Mouse (Mus musculus): ENCODE measurements at regions not wholly inside any gene's neighbourhood (a gene's known extent, or its start where the extent isn't known, plus 50 kb on each side); places are given as distances from the start of the nearest gene placed in this dataset.

DNA sequence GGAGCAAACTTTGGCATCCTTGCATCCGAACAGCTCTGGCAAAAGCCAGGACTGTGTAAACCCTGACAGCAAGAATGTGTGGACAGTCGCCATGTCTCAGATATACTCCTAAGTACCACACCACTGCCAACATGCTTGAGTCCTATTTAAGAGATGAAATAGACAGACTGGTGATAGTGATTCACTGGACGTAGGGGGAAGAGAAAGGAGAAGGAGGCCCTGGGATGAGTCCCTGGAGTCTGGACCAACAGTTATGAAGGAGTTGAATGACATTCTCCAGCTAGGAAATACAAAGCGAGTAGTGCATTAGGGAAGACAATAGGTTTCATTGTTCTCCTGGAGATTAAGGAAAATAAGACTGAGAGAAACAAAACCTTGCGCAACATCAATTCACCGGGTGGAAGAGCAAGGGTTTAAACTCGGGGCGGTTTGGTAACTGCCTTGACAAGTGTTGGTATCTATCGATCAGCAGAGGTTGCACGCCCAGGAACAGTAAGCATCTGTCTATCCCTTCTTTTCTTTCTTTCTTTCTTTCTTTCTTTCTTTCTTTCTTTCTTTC is 54.3 kb upstream of the Nrbf2 start:
- CTCF ChIA-PET = no interaction called here

DNA sequence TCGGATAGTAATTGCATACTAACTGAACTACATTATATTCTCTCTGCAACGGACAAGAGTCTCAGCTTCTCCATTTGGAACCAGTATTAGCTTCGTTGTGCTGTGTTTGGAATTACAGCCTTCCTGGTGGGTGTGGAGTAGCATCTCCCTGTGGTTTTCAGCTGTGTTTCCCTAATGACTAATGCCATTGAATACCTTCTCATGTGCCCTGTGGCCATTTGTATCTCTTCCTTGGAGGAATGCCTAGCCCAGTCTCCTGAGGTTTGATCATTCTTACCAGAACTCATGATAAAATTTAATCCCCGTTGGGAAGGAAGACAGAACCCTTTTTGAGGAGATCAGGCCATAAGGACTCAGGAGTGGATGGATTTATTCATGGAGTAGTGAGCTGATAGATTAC is 59.6 kb upstream of the Nrbf2 start:
- CTCF ChIA-PET = no interaction called here

GRCm38 (mm10) chr10:67350956-67351355 is 65.9 kb upstream of the Nrbf2 start:
- CTCF ChIA-PET = interaction anchor here (0.7 kb wide), 1 partner anchor 11 kb away, joined by 5 read pairs; no protein-coding TSS in a partner anchor

GRCm38 (mm10) chr10:67360793-67361192 is 75.7 kb upstream of the Nrbf2 start:
- CTCF ChIA-PET = no interaction called here

- CTCF ChIA-PET = no interaction called here
Measured at GRCm38 (mm10) chr10:67361281-67361680, 76.2 kb upstream of the Nrbf2 start.

GRCm38 (mm10) chr10:67364595-67364994 is 79.5 kb upstream of the Nrbf2 start:
- CTCF ChIA-PET = interaction anchor here (0.7 kb wide), 1 partner anchor 458 kb away, joined by 8 read pairs; no protein-coding TSS in a partner anchor

DNA sequence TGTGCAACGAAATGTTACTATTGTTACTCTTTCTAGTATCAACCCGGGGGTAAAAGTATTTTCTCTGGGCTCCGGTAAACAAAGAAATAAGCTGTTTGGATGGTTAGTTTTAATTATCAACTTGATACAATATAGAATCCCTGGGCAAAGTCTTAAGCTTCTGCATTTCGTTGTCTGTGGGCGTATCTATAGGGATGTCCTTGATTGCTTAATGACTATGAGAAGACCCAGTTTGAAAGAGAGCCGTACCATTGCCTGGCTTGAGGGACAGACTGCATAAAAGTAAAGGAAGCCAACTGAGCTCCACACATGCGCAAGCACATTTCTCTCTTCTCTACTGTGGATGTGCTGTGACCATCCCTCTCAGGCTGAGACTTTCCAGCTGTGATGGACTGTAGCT is 80.1 kb upstream of the Nrbf2 start:
- CTCF ChIA-PET = interaction anchor here (0.7 kb wide), 1 partner anchor 459 kb away, joined by 8 read pairs; no protein-coding TSS in a partner anchor

DNA sequence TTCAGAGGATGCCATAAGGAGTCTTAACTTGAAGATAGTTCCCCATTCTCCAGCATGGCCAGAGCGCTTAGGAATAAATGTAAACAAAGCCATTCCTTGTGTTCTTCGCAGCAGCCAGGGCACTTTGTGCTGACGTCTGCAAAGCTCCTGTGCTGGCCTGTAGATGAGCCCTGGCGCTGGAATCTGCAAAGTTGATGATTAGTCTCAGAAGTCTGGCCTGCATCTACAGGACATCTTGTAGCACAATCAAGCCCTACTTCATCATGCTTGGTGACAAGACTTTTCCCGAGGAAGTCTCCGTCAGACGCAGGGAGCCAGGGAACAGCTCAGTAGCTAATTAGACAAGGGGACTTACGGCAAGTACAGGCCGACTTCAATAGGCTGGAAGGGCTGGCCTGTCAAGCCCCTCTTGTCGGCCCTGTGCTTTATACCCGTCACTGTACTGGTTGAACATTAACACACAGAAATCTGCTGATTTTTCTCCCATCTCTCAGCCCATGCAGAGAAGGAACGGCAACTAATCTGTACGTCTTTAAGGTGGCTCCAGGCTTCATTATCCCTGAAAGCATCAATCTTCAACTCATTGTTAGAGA is 87.6 kb upstream of the Nrbf2 start:
- CTCF ChIA-PET = no interaction called here

DNA sequence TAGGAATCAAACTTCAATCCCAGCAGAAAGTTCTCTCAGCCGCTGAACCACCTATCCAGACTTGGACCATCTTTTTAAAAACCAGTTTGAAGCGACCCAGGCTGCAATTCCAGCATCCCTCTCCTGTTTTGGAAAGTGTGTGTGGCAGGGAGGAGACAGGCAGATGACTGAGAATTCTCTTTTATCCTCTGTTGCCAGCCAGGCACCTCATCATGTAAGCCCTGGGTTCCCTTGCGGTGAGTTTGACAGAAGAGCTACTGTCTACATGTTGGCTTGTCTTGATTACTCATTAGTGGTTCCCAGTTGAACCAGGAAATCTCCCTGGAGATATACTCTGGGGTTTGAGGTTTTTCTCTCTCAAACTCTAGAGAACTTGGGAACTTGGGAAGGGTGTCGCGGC is 91.5 kb upstream of the Nrbf2 start:
- CTCF ChIA-PET = interaction anchor here (0.6 kb wide), 1 partner anchor 441 kb away, joined by 3 read pairs; no protein-coding TSS in a partner anchor

GRCm38 (mm10) chr10:67377643-67378223 is 92.6 kb upstream of the Nrbf2 start:
- CTCF ChIA-PET = no interaction called here

DNA sequence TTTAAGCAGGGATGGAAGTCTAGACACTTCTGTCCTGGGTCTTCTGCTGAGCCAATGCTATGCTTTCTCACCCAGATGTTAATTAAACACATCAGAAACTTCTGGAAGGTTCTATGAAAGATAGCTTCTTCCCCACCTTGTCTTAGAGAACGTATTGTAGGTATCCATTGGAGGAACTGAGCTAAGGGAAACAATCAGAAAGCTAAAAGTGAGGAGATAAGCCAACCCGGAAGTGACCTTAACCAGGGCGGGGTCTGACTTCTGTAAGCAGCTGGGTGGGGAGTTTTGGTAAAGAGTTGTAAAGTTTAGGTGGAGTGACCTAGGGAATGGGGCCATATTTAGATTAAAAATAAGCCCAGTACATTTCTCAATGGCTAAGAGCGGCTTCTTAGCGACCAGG is 95.1 kb upstream of the Nrbf2 start:
- CTCF ChIA-PET = no interaction called here

GRCm38 (mm10) chr10:67383352-67383751 is 98.2 kb upstream of the Nrbf2 start:
- CTCF ChIA-PET = interaction anchor here (0.8 kb wide), 1 partner anchor 475 kb away, joined by 14 read pairs; no protein-coding TSS in a partner anchor

DNA sequence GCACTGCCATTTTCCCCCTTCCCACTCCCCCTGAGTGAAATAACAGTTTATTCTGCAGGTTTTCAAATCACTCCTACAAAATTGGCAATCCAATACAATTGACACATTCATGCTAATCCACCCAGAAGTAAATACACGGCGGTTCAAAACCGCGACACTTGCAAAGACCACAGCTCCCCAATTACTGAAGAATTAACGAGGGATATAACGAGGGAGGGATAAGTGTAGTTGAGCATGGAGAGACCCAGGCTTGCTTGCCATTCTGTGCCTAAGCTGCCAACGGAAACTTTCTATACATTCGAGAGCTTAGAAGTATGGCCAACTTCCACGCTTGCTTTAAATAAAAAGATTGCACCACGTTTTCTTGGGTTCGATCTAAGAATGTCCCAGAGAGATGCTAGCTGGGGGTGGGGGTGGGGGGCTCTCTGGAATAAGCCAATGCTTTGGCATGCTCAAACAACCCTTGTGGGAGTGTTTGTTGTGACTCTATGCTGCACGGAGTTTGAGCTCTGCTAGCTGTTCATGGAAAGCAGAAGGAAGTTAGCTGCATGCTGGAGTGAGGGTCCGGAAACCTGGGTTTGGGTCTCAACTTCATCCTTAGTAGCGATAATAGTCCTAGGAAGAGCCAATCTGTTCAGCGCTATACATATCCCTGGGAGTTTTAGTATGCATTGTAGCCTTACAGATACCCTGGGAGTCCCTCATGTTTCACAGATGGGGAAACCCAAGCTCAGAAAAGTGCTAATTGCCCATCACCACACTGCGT is 98.9 kb upstream of the Nrbf2 start:
- CTCF ChIA-PET = interaction anchor here (0.8 kb wide), 1 partner anchor 475 kb away, joined by 14 read pairs; no protein-coding TSS in a partner anchor

DNA sequence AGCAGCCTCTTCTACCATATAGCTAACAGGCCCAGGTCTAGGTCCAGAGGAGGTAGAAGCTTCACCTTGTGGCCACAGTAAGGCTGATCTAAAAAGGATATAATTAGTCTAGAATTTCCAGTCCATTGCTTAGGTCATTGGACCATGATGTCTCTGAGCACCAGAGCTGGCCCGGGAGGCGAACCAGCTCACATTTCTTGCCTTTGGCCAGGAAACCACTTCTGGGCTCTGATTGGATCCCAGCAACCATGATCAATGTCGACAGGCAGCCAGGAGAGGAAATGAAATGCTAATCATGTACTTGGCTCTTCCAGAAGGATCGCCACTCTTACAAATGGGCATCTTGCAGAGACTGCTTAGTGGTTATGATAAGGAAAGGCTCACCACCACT is 99.5 kb upstream of the Nrbf2 start:
- CTCF ChIA-PET = no interaction called here

GRCm38 (mm10) chr10:67385966-67386365 is 100.9 kb upstream of the Nrbf2 start:
- CTCF ChIA-PET = interaction anchor here (0.7 kb wide), 1 partner anchor 377 kb away, joined by 3 read pairs; no protein-coding TSS in a partner anchor

- CTCF ChIA-PET = interaction anchor here (0.5 kb wide), 1 partner anchor 574 kb away, joined by 3 read pairs; no protein-coding TSS in a partner anchor
Measured at GRCm38 (mm10) chr10:67388755-67389154, 103.7 kb upstream of the Nrbf2 start.

DNA sequence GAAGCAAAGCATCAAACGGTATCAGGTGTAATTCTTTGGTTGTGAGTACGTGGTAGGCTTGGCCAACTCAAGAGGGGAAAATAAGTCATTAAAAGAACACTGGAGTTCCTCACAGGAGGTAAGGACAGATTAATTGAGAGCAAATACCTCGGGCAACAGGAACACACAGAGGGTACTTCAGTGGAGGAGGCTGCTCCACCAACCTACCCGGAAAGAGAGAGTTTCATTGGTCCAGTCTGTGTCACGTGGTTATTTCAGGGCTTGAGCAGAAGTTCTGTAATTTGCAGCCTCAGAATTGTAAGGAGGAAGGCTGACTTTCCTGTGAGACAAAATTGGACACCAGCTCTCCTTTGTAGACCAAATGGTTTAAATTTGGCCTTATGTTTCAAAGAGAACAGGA is 115.3 kb upstream of the Nrbf2 start:
- CTCF ChIA-PET = no interaction called here

- CTCF ChIA-PET = no interaction called here
Measured at GRCm38 (mm10) chr10:67401409-67401808, 116.3 kb upstream of the Nrbf2 start.

DNA sequence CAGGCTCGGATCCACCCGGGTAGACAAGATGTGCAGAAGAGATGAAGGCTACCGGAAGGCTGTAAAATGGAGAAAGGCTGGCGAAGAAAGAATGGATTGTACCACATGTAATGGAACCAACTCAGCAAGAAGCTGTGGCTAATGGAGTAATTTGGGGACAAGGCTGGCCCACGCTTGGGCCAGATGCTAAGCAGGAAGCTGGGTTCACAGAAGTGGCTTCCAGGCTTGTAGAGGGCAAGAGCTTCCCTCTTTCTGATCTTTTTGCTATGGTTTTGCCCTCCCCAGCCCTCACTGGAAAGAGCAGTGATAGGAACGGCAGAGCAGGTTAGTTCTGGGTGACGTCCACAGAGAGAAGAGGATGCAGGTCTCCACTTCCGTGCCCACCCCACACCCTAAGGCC is 117.7 kb upstream of the Egr2 start:
- CTCF ChIA-PET = no interaction called here

GRCm38 (mm10) chr10:67420761-67421160 is 114.5 kb upstream of the Egr2 start:
- CTCF ChIA-PET = no interaction called here

DNA sequence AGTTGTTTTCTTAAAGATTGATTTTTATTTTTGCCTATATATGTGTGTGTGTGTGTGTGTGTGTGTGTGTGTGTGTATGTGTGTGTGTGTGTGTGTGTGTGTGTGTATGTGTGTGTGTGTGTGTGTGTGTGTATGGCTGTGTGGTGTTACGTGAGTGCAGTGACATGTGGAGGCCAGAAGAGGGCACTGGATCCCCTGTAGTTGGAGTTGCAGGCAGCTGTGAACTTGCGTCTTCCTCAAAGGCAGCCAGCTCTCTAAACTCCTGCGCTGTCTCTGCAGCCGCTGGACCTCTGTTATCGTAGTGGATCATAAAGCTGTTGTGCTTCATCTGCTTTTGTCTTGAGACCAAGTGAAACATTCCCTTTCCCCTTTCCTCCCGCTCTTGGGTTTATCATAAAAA is 109.9 kb upstream of the Egr2 start:
- CTCF ChIA-PET = no interaction called here

DNA sequence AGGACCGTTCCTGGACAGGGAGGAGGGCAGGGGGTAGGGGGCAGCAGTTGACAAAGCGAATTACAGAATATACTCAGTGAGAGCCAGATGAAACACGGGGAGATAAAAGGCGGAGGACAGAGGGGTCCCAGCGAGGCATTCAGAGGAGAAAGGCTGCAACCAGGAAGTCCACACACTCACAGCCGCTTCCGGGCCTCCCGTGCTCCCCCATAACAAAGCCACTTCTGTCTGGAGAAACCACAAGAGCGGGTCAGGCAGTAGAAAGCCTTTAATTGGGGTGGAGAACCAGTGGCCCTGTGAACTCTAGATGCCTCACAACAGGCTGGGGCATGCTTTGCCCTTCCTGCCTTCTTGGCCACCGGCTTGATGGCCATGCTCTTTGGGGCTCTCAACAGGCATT is 108.1 kb upstream of the Egr2 start:
- CTCF ChIA-PET = no interaction called here

- CTCF ChIA-PET = no interaction called here
Measured at GRCm38 (mm10) chr10:67430805-67431204, 104.5 kb upstream of the Egr2 start.

Data from spleen, embryonic (tissue).